Mouse (Mus musculus) heart, postnatal 36 days (tissue): ENCODE measurements around the gene Ntsr1. TPM values are rescaled to one million over a fixed set of nuclear protein-coding genes. Genes with fewer than 3 reads are reported as not detected.
A peak's percentile ranks its signal among the peaks of the same experiment; 100 is the strongest.

Source experiments
- DNase-seq, 2 experiments: peaks; one replicate each; pipeline ENCODE4 v3.0.0; 2021 to 2022
- intact Hi-C: fragments of 180-260 bp; cut with DNase I; formaldehyde crosslinking; loops from one replicate; pipeline ENCODE4 v1.15.1; 2025
- total RNA-seq, 2 experiments: library from RNA; stranded (reverse); gene quantifications; 2 replicates each; pipeline ENCODE4 v1.2.3; 2021

Ntsr1 gene
- not detected for total RNA-seq

- intact Hi-C loops, result no loop called here
- DNase-seq, result no peak
Measured at GRCm38 (mm10) chr2:180499741-180500140, at the start of gene Ntsr1. Gene Ntsr1, plus strand, starts transcription at chr2:180499976.

GRCm38 (mm10) chr2:180450529-180450928, 49.2 kb upstream of the Ntsr1 start:
- DNase-seq, result no peak
- intact Hi-C loops, result no loop called here

GRCm38 (mm10) chr2:180455723-180456698, 43.8 kb upstream of the Ntsr1 start, which contains the start of gene Slco4a1:
Gene Slco4a1, plus strand, starts transcription at chr2:180456245.
- intact Hi-C loops, result no loop called here
- DNase-seq, result peak; percentile 71 to 72

GRCm38 (mm10) chr2:180456705-180457104, 43.1 kb upstream of the Ntsr1 start:
- no peak for DNase-seq
- intact Hi-C loops, result no loop called here

GRCm38 (mm10) chr2:180457680-180458079, 42.1 kb upstream of the Ntsr1 start:
- no peak for DNase-seq
- intact Hi-C loops, result no loop called here

GRCm38 (mm10) chr2:180459437-180459836, 40.3 kb upstream of the Ntsr1 start:
- intact Hi-C loops, result no loop called here
- DNase-seq, result no peak

- no peak for DNase-seq
Measured at GRCm38 (mm10) chr2:180460801-180461200, 39.0 kb upstream of the Ntsr1 start.

GRCm38 (mm10) chr2:180462593-180462992, 37.2 kb upstream of the Ntsr1 start:
- intact Hi-C loops, result no loop called here
- DNase-seq, result no peak

More at GRCm38 (mm10) chr2:180460801-180461200, 39.0 kb upstream of the Ntsr1 start:
- intact Hi-C loops, result no loop called here

- DNase-seq, result no peak
- intact Hi-C loops, result no loop called here
Measured at GRCm38 (mm10) chr2:180466505-180466904, 33.3 kb upstream of the Ntsr1 start.

- no peak for DNase-seq
- intact Hi-C loops, result no loop called here
Measured at GRCm38 (mm10) chr2:180468871-180469270, 30.9 kb upstream of the Ntsr1 start.

GRCm38 (mm10) chr2:180469768-180470167, 30.0 kb upstream of the Ntsr1 start:
- DNase-seq, result no peak
- intact Hi-C loops, result loop anchor here (5.0 kb wide), 2 partner anchors 278 to 308 kb away; partner anchors contain the start of gene Bhlhe23

- peak; percentile 29 to 34 for DNase-seq
- intact Hi-C loops, result loop anchor here (1.0 to 5.0 kb wide), 3 partner anchors 106 to 305 kb away; partner anchors contain the start of gene Bhlhe23
Measured at GRCm38 (mm10) chr2:180472306-180473079, 27.3 kb upstream of the Ntsr1 start.

- peak; percentile 27 to 39 for DNase-seq
- intact Hi-C loops, result loop anchor here (1.0 to 5.0 kb wide), 3 partner anchors 105 to 304 kb away; partner anchors contain the start of gene Bhlhe23
Measured at GRCm38 (mm10) chr2:180473080-180473440, 26.7 kb upstream of the Ntsr1 start.

GRCm38 (mm10) chr2:180474864-180475263, 24.9 kb upstream of the Ntsr1 start:
- DNase-seq, result no peak
- intact Hi-C loops, result loop anchor here (5.0 kb wide), 2 partner anchors 272 to 302 kb away; partner anchors contain the start of gene Bhlhe23

- intact Hi-C loops, result no loop called here
- no peak for DNase-seq
Measured at GRCm38 (mm10) chr2:180482274-180482673, 17.5 kb upstream of the Ntsr1 start.

GRCm38 (mm10) chr2:180484882-180485281, 14.9 kb upstream of the Ntsr1 start:
- intact Hi-C loops, result no loop called here
- no peak for DNase-seq

- no peak for DNase-seq
- intact Hi-C loops, result no loop called here
Measured at GRCm38 (mm10) chr2:180485306-180485705, 14.5 kb upstream of the Ntsr1 start.

GRCm38 (mm10) chr2:180488210-180488751, 11.5 kb upstream of the Ntsr1 start:
- intact Hi-C loops, result no loop called here
- DNase-seq, result no peak

- no peak for DNase-seq
Measured at GRCm38 (mm10) chr2:180495906-180496305, 3.9 kb upstream of the Ntsr1 start.

GRCm38 (mm10) chr2:180500726-180501125, 950 bp downstream of the Ntsr1 start:
- intact Hi-C loops, result no loop called here

More at GRCm38 (mm10) chr2:180495906-180496305, 3.9 kb upstream of the Ntsr1 start:
- intact Hi-C loops, result no loop called here

More at GRCm38 (mm10) chr2:180500726-180501125, 950 bp downstream of the Ntsr1 start:
- DNase-seq, result no peak
